Mouse (Mus musculus) cerebellum, adult 11-12 months (tissue): ENCODE measurements at regions not wholly inside any gene's neighbourhood (a gene's known extent, or its start where the extent isn't known, plus 50 kb on each side); places are given as distances from the start of the nearest gene placed in this dataset.
"Not testable (repeated sequence)": the region's sequence is repeated elsewhere in the genome, so short reads cannot be mapped to it uniquely, and the experiment has no call there.

ENCODE experiments used
- DNase-seq: peaks from one replicate; pipeline ENCODE4 v3.0.0; 2022

DNA sequence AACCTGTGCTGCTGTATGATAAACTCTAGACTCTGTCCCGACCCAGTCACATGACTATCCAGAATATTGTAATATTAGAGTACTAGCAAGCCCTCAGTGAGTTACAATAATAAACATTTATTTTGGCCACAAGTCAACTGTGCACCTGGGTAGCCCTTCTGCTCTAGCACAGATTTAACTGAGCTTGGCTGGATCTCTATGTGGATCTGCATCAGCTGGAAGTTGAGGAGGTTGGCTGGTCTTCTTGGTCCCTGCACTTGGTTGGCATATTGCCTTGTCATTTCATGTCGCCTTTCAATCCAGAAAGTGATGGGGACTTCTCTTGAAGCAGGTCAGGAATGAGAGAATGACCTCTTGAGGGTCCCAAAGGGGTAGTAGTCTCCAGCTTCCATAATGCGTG lies 191.5 kb downstream of the Kctd12 start:
- no peak for DNase-seq

GRCm38 (mm10) chr14:102782227-102782626 lies 200.2 kb downstream of the Kctd12 start:
- DNase-seq, result no peak

DNA sequence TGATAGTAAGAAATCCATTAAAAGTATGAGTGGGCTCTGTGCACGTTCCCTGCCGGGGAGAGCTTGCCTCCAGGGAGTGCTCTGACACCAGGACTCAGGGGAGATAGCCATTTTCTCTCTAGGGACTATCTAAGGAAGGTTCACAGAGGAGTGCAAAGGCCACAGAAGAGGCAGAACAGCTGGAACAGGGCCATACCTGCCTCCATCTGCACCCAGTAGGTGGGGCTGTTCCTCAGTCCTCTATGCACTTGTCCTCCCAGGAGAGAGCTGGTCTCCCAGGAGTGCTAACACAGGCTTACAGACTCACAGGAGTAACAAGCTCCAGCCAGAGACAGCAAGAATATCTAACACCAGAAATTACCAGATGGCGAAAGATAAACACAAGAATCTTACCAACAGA lies 212.7 kb downstream of the Kctd12 start:
- peak; percentile 10 for DNase-seq

- DNase-seq, result no peak
Observed at GRCm38 (mm10) chr14:102748687-102749086, 233.8 kb downstream of the Kctd12 start.

- DNase-seq, result no peak
Observed at GRCm38 (mm10) chr14:102742331-102742730, 240.1 kb downstream of the Kctd12 start.

DNA sequence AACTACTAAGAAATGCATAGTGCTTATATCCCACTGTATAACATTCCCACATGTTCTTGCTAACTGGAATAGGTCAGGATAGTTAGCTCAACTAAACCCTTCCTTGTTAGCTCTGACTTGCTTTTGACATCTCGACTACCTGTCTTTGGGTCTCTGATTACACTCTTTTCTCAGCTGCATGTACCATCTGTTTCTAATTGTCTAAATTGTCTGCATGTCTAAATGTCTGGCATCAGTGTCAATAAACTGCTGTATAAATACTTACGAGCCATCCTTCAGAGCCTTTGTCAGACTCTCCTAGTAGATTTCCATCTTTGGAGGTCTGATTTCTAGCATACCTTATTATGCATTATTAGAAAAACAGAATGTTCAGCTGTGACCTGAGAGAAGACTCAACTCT lies 245.8 kb downstream of the Kctd12 start:
- DNase-seq, result no peak

GRCm38 (mm10) chr14:102733718-102734117 lies 248.7 kb downstream of the Kctd12 start:
- DNase-seq, result not testable (repeated sequence)

GRCm38 (mm10) chr14:102731746-102732145 lies 250.7 kb downstream of the Kctd12 start:
- DNase-seq, result no peak

- no peak for DNase-seq
Observed at GRCm38 (mm10) chr14:102722633-102723032, 259.8 kb downstream of the Kctd12 start.

DNA sequence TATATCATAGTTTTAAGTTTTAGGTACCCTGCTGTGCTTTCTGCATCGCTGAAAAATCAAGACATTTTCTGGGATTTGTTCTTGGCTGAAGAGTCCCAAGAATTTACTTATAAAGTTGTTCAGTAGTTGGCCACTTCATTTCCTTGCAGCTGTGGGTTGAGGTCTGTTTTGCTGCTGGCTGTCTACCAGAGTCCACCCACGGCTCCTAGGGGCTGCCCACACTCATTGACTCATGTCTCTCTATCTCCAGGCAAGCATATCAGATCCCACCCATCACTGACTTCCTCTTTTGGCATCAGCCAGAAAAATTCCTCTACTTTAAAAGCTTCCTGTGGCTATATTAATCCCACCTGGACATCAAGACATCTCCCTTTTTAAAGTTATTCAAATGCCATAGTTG lies 263.9 kb downstream of the Kctd12 start:
- no peak for DNase-seq

DNA sequence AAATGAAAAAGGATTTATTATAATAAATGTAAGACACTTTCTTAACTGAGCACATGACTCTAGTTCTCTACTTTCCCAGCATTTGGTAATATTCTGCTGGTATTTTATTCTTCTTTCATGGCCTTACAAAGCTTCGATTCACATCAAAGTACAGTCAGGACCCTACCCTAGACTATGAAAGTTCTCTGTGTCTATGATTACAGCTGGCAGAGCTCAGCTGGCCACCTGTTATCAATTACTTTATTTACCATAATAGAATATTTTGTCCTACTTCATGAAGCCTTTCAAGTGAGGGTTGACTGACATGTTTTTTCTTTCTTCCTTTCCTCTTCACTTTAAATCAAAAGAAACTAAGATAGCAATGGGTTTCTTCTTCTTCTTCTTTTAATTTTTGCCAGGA lies 269.8 kb downstream of the Kctd12 start:
- no peak for DNase-seq

DNA sequence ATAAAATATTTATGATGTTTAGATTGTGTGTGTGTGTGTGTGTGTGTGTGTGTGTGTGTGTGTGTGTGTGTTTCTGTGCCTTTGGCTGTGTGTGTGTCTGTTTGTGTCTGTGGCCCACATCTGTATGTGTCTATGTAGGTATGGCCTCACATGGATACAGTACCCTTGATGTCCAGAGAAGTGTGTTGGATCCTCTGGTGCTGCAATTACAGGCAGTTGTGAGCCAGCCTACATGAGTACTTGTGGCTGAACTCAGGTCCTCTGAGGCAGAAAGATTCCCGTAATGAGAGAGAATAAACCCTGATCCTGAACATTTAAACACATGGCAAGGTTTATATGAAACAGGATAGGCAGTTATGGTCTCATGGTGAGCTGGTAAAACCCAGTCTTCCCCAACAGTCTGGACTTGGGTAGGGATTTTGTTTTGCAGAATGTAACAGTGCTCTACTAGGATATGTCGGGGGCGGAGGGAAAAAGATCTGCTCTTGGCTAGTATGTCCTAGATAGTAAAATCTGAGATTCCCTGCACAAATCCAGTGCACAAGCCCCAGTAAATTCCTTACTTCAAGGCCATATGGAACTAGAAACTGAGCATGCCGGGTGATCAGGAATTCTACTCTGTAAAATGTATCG lies 275.6 kb downstream of the Kctd12 start:
- no peak for DNase-seq

GRCm38 (mm10) chr14:102701108-102701507 lies 281.3 kb downstream of the Kctd12 start:
- no peak for DNase-seq

- DNase-seq, result no peak
Observed at GRCm38 (mm10) chr14:102700457-102700856, 282.0 kb downstream of the Kctd12 start.

DNA sequence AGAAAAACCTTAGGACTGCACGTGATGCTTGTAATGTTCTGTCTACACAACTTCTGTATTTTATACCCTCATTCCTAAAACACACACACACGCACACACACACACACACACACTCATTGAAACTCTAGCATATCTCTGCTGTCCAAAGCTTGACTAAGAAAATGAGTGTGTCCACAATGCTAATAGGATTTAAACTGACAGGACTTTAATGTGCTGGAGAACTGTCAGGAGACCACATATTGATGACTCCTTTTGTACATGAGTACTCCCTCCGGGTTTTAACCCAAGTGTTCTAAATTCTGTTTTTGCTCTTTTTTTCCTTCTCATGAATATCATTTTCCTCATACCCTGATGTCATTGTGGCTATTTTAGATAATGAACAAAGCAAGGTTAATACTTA lies 283.4 kb downstream of the Kctd12 start:
- DNase-seq, result no peak

DNA sequence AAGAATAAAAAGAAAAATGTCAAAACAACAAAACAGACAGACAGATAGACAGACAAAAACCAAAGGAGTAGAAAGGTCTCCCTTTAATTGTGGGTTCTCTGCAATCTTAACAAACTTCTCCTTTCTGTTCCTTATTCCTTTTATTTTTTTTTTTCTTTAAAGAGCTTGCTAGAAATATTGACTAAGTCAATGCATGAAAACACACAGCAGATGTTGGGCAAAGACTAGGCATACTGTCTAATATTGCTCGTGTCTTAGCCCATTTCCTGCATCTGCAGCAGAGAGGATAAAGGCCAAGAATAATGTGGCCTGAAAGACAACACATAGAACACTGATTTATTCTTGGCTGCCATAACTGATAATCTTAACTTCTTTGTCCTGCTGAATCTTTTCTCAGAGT lies 295.6 kb downstream of the Kctd12 start:
- no peak for DNase-seq

DNA sequence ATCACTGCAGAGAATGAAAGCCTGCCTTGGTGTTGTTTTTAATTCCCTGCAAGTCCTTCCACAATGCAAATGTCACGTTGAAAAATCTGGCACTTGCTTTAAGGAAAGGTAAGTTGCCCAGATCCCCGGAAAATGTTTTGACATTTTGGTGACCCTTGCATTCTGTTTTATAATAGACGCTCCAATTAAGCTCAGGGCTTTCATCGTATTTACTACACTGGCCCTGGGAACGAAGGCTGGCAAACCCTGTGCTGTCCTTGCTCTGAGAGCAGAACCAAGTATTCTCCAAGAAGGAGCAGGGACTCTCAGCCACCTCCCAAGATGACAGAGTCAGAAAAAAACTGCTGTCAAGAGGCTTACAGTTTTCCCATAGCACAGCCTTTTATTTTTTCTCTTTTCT lies 305.9 kb downstream of the Kctd12 start:
- DNase-seq, result no peak

- DNase-seq, result no peak
Observed at GRCm38 (mm10) chr14:102674635-102675034, 307.8 kb downstream of the Kctd12 start.

DNA sequence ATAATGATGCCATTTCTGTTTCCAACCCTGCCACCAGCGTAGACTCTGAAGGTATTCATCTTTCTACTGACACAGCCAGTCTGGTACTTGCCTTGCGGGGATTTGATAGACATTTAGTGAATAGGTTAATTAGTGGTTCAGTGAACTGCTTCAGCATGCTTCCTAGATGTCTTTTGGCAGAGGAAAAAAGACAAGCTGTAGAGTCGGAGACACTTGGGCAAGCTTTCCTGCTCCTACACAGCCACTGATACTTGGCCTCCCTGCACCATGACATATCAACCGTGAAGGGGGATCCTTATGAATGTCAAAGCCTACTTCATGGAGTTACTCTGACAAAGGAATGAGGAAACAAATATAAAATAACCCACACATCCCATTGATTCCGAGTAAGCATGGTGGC lies 308.7 kb downstream of the Kctd12 start:
- DNase-seq, result no peak

GRCm38 (mm10) chr14:102663240-102663639 lies 319.2 kb downstream of the Kctd12 start:
- DNase-seq, result no peak

GRCm38 (mm10) chr14:102660351-102660750 lies 322.1 kb downstream of the Kctd12 start:
- no peak for DNase-seq

GRCm38 (mm10) chr14:102656235-102656634 lies 326.2 kb downstream of the Kctd12 start:
- DNase-seq, result no peak

DNA sequence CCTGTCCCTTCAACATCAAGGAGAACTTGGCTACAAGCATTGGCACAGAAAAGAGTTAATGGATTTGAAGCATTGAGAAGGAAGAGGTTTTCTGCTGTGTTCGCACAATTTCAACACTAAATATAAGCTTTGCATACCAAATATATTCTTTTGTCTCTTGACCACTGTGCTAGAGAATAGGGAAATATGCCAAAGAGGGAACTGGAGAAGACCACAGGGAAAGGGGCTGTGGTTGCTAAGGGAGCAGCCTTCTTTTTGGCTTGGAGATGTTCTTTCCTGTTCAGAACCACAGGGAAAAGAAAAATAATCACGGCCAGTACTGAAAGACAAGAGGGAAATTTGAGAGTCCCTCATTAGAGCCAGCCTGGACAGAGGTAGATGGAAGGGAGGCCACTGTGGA lies 352.8 kb downstream of the Kctd12 start:
- peak; percentile 6 for DNase-seq

- DNase-seq, result no peak
Observed at GRCm38 (mm10) chr14:102621546-102621945, 360.9 kb downstream of the Kctd12 start.

GRCm38 (mm10) chr14:102619056-102619455 lies 363.4 kb downstream of the Kctd12 start:
- no peak for DNase-seq
